Mouse (Mus musculus) heart, postnatal 36 days (tissue): ENCODE results near the gene Rxrb. TPM values are rescaled to one million over a fixed set of nuclear protein-coding genes. Genes with fewer than 3 reads are reported as not detected.

ENCODE experiments used
- DNase-seq, 2 experiments: peaks; one replicate each; pipeline ENCODE4 v3.0.0; 2021 to 2022
- intact Hi-C: fragments of 180-260 bp; cut with DNase I; formaldehyde crosslinking; loops from one replicate; pipeline ENCODE4 v1.15.1; 2025
- microRNA-seq, 2 experiments: library from miRNA; unstranded; fragments of <30 nt; microRNA quantifications; one replicate each; pipeline ENCODE4 v1.2.0; 2021; ENCODE audit warnings: borderline number of aligned reads in 2 of 2
- total RNA-seq, 2 experiments: library from RNA; stranded (reverse); gene quantifications; 2 replicates each; pipeline ENCODE4 v1.2.3; 2021

Gene Rxrb
- total RNA-seq, 2 experiments from 2014 or later: 39.8 to 41.8 TPM

- intact Hi-C loops: no loop called here
- DNase-seq: no peak
These were observed 7.4 kb downstream of the Rxrb start, which contains the start of gene Col11a2 for GRCm38 (mm10) chr17:34038878-34039561. Gene Col11a2 (plus strand): TSS chr17:34039437.

GRCm38 (mm10) chr17:34039562-34040450, 8.2 kb downstream of the Rxrb start:
- intact Hi-C loops: no loop called here
- peak; percentile 58 to 63 for DNase-seq

- DNase-seq: no peak
- intact Hi-C loops: no loop called here
These were observed 14.3 kb downstream of the Rxrb start for GRCm38 (mm10) chr17:34045941-34046340.

GRCm38 (mm10) chr17:34047404-34048050, 15.9 kb downstream of the Rxrb start:
- intact Hi-C loops: no loop called here

GRCm38 (mm10) chr17:34057224-34057623, 25.6 kb downstream of the Rxrb start:
- intact Hi-C loops: no loop called here
- no peak for DNase-seq

More at GRCm38 (mm10) chr17:34047404-34048050, 15.9 kb downstream of the Rxrb start:
- no peak for DNase-seq

- intact Hi-C loops: no loop called here
- DNase-seq: no peak
These were observed 37.3 kb downstream of the Rxrb start for GRCm38 (mm10) chr17:34068864-34069263.

DNA sequence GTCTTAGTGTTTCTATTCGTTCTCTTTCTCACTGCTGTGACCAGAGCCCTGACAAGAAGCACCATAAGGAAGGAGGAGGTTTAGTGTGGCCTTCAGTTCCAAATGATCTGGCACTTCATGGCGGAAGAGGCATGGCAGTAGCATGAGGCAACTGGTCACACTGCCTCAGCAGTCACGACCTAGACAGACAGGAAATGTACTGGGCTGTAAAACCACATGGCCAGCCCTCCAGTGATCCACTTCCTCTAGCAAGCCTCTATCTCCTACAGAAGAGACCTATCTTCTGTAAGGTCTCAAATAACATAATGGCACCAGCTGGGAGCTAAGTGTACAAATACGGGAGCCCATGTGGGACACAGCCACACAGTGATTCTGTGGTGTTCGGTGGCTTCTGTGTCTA, 40.5 kb downstream of the Rxrb start:
- intact Hi-C loops: no loop called here
- DNase-seq: no peak

- peak; percentile 70 to 84 for DNase-seq
- intact Hi-C loops: loop anchor here (5.0 kb wide), 1 partner anchor 162 kb away; the partner anchor contains the start of gene H2-Ob
These were observed 43.7 kb downstream of the Rxrb start for GRCm38 (mm10) chr17:34075271-34075670.

- peak; percentile 55 to 72 for DNase-seq
- intact Hi-C loops: loop anchor here (1.0 to 5.0 kb wide), 3 partner anchors 57 to 160 kb away; partner anchors contain the start of gene H2-Ob
These were observed 45.9 kb downstream of the Rxrb start for GRCm38 (mm10) chr17:34077549-34077948.

DNA sequence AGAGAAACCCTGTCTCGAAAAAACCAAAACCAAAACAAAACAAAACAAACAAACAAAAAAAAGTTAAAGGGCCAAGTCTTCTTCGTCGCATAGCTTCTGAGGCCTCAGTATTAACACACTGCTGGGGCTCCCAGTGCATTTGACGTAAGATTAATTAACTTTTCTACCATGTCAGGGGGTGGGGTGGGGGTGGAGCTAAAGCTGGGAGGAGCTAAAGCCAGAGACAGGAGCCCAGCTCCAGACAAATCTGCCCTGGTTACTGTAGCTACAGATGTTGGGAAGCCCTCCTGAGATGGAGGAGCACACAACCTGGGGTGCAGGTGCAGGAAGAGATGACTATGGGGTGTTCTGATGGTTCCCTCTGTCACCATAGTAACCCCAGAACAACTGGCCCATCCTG, 46.5 kb downstream of the Rxrb start:
- intact Hi-C loops: loop anchor here (5.0 kb wide), 1 partner anchor 159 kb away; the partner anchor contains the start of gene H2-Ob

DNA sequence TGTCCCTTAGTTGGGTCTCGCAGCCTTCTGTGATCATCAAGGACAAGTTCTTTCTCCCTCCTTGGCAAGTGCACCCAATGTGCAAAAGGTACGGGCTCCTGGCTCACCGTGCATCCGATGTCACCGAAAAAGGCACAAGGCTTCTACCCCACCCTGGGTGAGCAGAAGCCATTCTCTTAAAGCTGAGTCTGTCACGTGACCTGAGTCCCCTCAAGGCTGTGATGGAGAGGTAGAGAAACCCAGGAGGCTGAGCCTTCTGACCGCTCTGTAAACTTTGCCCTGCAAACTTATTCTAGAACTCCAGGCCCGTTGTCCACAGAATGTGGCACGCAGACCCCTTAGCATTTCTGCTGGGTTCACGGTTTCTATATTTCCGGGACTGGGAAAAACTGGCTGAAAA, 47.4 kb downstream of the Rxrb start:
- intact Hi-C loops: loop anchor here (5.0 kb wide), 1 partner anchor 158 kb away; the partner anchor contains the start of gene H2-Ob
- DNase-seq: no peak

More for the DNA sequence above, 46.5 kb downstream of the Rxrb start:
- no peak for DNase-seq

GRCm38 (mm10) chr17:34079621-34080020, 48.0 kb downstream of the Rxrb start:
- intact Hi-C loops: loop anchor here (5.0 kb wide), 1 partner anchor 158 kb away; the partner anchor contains the start of gene H2-Ob
- DNase-seq: peak in 1 of 2 experiments; percentile 10

DNA sequence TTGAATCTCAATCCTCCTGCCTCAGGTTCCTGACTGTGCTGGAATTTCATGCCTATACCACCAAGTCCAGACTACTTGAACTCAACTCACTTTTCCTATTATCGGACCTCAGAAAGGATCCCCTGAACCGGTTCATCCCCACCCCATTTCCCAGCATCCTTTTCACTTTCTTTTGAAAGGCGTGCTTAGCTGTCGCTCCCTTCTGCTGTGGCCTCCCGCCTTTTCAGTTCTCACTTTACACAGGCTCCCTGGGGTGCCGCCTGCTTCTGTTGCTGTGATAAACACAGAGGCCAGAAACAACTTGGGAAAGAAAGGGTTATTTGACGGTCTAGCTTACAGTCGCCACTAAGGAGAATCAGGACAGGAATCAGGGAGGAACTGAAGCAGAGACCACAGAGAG, 51.5 kb downstream of the Rxrb start:
- intact Hi-C loops: no loop called here
- no peak for DNase-seq

GRCm38 (mm10) chr17:34087386-34087785, 55.8 kb downstream of the Rxrb start:
- intact Hi-C loops: no loop called here
- DNase-seq: no peak

Small RNA genes lying within 50 kb of the gene (microRNA-seq; reads per million reads assigned to microRNA genes)
- 0 reads per million in 2 experiments for gene Mir219a-1
- 0 reads per million in 2 experiments for gene Mir219c

Other genes with a start within 250 kb of the Rxrb start
- 10 to 100 TPM; 18.2 to 58.8 TPM for gene Angptl4, start 250.0 kb upstream of the Rxrb start, total RNA-seq
- gene Kank3, start 221.3 kb upstream of the Rxrb start, total RNA-seq: 10 to 100 TPM; 55.7 to 81.7 TPM
- 100 to 1,000 TPM; 764 to 784 TPM for gene Rps28, start 207.2 kb upstream of the Rxrb start, total RNA-seq
- 100 to 1,000 TPM; 648 to 672 TPM for gene Ndufa7, start 207.2 kb upstream of the Rxrb start, total RNA-seq
- 10 to 100 TPM; 28.6 to 34.6 TPM for gene Cd320, start 188.7 kb upstream of the Rxrb start, total RNA-seq
- gene Gm7029, start 158.0 kb upstream of the Rxrb start, total RNA-seq: not detected
- gene Kifc1, start 141.2 kb upstream of the Rxrb start, total RNA-seq: 1 to 10 TPM in 1 of 2 experiments, under 1 TPM in 1; 0.87 to 1.5 TPM
- not detected for gene Platr17, start 126.7 kb upstream of the Rxrb start, total RNA-seq
- 10 to 100 TPM; 15.7 to 18.0 TPM for gene Daxx, start 122.4 kb upstream of the Rxrb start, total RNA-seq
- 100 to 1,000 TPM; 103 to 112 TPM for gene Tapbp, start 115.9 kb upstream of the Rxrb start, total RNA-seq
- gene Zbtb22, start 115.9 kb upstream of the Rxrb start, total RNA-seq: 10 to 100 TPM; 20.1 to 20.6 TPM
- gene Rgl2, start 102.3 kb upstream of the Rxrb start, total RNA-seq: 10 to 100 TPM; 38.7 TPM
- gene Pfdn6, start 91.5 kb upstream of the Rxrb start, total RNA-seq: 10 to 100 TPM; 77.0 to 84.7 TPM
- 10 to 100 TPM; 10.1 to 11.5 TPM for gene Wdr46, start 91.2 kb upstream of the Rxrb start, total RNA-seq
- 1 to 10 TPM; 2.7 to 2.9 TPM for gene B3galt4, start 80.3 kb upstream of the Rxrb start, total RNA-seq
- gene Vps52, start 76.0 kb upstream of the Rxrb start, total RNA-seq: 10 to 100 TPM; 38.8 to 41.4 TPM
- 100 to 1,000 TPM; 411 to 417 TPM for gene Rps18, start 75.8 kb upstream of the Rxrb start, total RNA-seq
- gene H2-K1, start 31.5 kb upstream of the Rxrb start, total RNA-seq: 100 to 1,000 TPM in 1 of 2 experiments, 10 to 100 TPM in 1; 79.0 to 116 TPM
- 10 to 100 TPM; 14.0 to 15.1 TPM for gene Ring1, start 7.1 kb upstream of the Rxrb start, total RNA-seq
- 100 to 1,000 TPM; 107 to 121 TPM for gene H2-Ke6, start 3.8 kb upstream of the Rxrb start, total RNA-seq
- 10 to 100 TPM; 56.9 to 60.7 TPM for gene Slc39a7, start 130 bp upstream of the Rxrb start, total RNA-seq
- 1 to 10 TPM in 1 of 2 experiments, under 1 TPM in 1; 0.98 to 1.9 TPM for gene Col11a2, start 7.6 kb downstream of the Rxrb start, total RNA-seq
- not detected for gene H2-Oa, start 60.5 kb downstream of the Rxrb start, total RNA-seq
- gene H2-DMa, start 87.7 kb downstream of the Rxrb start, total RNA-seq: 1 to 10 TPM; 4.0 to 6.5 TPM
- gene Brd2, start 90.8 kb downstream of the Rxrb start, total RNA-seq: 10 to 100 TPM; 80.5 to 87.0 TPM
- 1 to 10 TPM; 1.3 to 1.7 TPM for gene H2-DMb2, start 111.5 kb downstream of the Rxrb start, total RNA-seq
- gene H2-DMb1, start 121.3 kb downstream of the Rxrb start, total RNA-seq: 1 to 10 TPM; 1.5 to 2.9 TPM
- 1 to 10 TPM; 4.1 to 7.0 TPM for gene Tap1, start 155.7 kb downstream of the Rxrb start, total RNA-seq
- gene Psmb9, start 156.0 kb downstream of the Rxrb start, total RNA-seq: 10 to 100 TPM in 1 of 2 experiments, 1 to 10 TPM in 1; 7.5 to 10.6 TPM
- 10 to 100 TPM; 11.4 to 15.1 TPM for gene Psmb8, start 165.9 kb downstream of the Rxrb start, total RNA-seq
- 10 to 100 TPM; 23.6 to 24.6 TPM for gene Tap2, start 171.7 kb downstream of the Rxrb start, total RNA-seq
- under 1 TPM; 0.83 to 0.84 TPM for gene H2-Ob, start 207.1 kb downstream of the Rxrb start, total RNA-seq
- gene H2-Ab1, start 225.9 kb downstream of the Rxrb start, total RNA-seq: 10 to 100 TPM; 14.8 to 32.7 TPM